Mouse (Mus musculus): Measurements from ENCODE around the gene Ift46.
"Not testable (repeated sequence)": the region's sequence is repeated elsewhere in the genome, so short reads cannot be mapped to it uniquely, and the experiment has no call there.

Gene Ift46

DNA sequence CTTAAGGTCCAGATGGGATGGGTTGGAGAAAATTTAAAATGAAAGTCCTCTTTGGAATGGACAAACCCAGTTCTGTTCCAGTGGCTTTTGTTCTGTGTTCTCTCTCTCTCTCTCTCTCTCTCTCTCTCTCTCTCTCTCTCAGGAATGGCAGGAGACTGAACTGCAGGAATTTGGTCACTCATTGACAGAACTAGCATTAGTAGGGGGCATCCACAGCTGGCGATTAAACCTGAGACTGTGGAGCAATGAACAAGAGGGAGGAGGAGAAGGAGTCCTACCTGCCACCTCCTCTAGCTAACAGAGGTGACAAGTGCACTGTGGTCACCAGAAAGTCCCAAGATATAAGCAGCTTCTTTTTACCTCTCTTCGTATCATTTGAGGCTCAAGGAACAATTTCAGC, 31.4 kb upstream of the Ift46 start:
- DNase-seq: no peak

DNA sequence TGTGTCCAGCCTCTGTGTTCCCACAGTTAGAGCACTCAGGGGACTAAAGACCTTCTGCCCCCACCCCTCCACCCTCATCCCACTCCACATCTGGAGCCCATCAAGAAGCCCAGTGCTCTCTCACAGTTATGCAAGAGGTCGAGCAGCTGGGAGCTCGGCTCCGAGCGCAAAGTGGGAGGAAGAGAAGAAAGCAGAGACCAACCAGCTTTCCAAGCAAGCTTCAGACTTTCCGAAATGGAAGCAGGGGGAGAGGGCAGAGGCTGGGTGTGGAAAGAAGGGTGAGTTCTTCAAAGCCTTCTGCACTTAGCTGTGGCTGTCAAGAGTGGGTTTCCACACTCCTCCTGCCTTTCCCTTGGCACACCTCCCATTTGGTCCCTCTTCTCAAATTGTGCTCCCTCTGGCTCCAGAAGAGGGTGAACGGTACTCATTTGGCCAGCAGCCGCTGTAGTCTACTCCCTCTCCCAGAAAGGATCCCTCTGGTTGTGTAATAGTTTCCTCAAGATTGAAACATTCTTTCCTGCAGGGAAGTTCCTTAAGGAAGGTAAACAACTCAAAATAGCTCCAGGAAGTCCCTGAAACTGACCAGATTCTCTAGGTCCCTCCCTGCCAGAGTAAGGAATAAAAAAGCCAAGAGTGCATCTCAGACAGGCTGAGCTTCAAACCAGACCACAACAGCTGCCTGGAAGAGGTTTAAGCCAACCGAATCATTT, 30.3 kb upstream of the Ift46 start:
- no peak for DNase-seq

- DNase-seq: no peak
These were observed 27.0 kb upstream of the Ift46 start for GRCm38 (mm10) chr9:44740663-44741192.

DNA sequence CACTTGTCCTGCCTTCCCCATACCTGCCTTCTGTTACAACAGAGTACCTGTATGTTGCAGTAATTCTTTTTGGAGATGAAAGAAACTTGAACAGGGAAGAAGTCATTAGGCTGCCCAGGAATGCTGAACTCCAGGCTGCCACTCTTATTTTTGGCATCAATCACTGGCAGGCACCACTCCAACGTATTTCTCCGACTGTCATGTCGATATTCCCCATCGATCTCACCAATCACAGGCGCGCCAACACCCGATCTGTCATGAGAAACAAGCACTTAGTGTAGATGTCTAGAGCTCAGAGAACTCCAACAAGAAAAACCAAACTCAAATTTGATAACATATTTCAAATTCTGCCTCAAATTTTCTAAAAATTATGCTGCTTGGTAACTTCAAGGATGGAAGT, 22.3 kb upstream of the Ift46 start:
- no peak for DNase-seq

- no peak for DNase-seq
These were observed 21.0 kb upstream of the Ift46 start for GRCm38 (mm10) chr9:44746666-44747065.

- no peak for DNase-seq
These were observed 20.4 kb upstream of the Ift46 start for GRCm38 (mm10) chr9:44747341-44747740.

- no peak for DNase-seq
These were observed 19.2 kb upstream of the Ift46 start for GRCm38 (mm10) chr9:44748473-44748872.

GRCm38 (mm10) chr9:44760873-44761272, 6.8 kb upstream of the Ift46 start:
- DNase-seq: no peak

DNA sequence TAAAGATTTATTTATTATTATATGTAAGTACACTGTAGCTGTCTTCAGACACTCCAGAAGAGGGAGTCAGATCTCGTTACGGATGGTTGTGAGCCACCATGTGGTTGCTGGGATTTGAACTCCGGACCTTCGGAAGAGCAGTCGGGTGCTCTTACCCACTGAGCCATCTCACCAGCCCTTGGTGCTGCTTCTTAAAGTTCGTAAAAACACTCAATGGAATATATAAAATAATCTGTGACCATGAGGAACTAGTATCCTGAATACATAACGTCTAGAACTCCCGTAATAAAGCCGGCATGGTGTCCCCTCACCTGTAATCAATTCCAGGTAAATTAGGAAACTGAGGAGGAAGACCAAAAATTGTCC, 304 bp downstream of the Ift46 start:
- not testable (repeated sequence) for DNase-seq

DNA sequence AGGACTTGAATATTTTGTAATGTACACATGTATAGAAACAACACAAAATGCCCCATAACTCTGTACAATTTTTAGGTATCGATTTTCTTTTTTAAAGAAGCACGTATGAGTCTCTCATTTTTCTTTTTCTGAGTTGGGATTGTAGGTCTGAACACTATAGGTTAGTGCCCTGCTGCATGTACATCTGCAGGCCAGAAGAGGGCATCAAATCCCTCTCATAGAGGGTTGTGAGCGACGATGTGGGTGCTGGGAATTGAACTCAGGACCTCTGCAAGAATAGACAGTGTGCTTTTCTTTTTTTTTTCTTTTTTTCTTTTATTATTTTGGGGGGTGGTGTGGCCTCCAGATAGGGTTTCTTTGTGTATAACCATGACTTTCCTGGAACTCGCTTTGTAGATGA, 3.7 kb downstream of the Ift46 start:
- DNase-seq: no peak

DNA sequence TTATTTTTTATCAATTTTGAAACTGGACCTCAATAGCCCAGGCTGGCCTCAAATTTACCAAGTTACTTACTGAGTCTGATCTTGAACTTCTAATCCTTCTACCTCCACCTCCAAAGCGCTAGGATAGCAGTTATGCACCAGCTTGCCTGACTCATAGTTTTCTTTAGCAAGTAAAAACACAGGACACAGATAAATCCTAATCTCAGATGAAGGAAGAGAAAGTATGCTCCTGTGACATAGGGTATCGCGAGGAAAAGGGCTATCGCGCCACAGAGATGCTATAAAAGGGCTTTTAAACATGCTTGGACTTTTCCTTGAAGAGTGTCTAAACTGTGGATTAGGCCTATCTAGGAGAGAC, 4.7 kb downstream of the Ift46 start:
- no peak for DNase-seq

DNA sequence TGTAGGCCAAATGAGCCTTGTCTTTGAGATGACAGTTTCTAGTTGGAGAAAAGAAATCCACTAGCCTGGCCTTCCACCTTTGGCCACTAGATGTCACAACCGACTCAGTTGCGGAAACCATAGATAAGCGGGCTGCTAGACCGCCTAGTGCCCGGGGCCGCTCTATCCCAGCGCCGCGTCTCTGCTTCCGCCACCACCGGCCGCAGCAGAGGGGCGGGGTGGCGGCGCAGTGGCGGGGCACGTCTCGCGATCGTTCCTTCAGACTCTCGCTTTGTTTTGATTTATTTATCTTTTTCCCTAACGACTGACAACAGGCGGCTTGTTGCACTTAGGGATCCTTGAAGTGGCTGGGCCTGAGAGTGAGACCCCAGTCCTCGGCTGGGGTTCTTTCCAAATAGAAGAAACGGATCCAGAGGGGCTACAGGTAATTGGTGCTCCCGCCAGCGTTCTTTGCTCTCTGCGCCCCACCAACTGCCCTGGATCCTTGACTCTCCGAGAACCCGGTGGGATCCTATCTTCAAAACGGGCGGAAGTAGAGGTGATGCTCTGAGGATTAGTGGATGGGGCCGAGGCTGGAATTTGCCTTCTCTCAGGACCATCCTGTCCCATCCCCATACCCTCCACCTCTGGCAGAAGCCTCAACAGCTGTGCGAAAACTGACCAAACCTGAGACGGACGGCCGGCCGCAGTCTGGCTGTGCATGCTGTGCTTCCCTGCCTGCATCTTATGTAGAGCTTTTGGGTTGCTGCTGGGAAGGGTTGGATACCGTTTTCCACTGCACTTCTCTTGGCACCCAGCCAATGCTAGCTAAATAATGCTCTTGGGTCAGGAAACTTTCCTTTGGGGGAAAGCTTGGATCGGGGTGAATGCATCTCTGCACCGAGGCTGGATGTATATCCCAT, 5.3 kb downstream of the Ift46 start:
- peak; percentile 88 for DNase-seq

DNA sequence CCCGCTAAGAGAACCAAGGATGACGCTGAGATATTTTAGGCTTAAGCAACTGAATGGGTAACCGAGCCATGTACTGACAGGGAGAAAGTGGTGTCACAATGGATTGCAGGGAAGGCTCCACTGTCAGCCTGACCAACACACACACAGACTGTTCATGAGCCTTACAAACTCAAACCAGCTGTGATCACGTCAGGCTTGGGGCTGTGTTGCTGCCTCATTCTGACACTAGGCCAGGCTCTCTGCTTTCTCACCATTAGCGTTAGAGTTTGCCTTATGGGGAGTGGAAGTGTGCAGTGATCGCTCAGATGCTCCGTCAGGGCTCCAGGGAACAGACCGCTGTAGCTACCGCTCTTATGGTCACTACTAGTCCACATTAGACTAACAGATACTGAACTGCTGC, 25.1 kb downstream of the Ift46 start:
- no peak for DNase-seq

GRCm38 (mm10) chr9:44798298-44798697, 30.6 kb downstream of the Ift46 start:
- peak; percentile 32 for DNase-seq

DNA sequence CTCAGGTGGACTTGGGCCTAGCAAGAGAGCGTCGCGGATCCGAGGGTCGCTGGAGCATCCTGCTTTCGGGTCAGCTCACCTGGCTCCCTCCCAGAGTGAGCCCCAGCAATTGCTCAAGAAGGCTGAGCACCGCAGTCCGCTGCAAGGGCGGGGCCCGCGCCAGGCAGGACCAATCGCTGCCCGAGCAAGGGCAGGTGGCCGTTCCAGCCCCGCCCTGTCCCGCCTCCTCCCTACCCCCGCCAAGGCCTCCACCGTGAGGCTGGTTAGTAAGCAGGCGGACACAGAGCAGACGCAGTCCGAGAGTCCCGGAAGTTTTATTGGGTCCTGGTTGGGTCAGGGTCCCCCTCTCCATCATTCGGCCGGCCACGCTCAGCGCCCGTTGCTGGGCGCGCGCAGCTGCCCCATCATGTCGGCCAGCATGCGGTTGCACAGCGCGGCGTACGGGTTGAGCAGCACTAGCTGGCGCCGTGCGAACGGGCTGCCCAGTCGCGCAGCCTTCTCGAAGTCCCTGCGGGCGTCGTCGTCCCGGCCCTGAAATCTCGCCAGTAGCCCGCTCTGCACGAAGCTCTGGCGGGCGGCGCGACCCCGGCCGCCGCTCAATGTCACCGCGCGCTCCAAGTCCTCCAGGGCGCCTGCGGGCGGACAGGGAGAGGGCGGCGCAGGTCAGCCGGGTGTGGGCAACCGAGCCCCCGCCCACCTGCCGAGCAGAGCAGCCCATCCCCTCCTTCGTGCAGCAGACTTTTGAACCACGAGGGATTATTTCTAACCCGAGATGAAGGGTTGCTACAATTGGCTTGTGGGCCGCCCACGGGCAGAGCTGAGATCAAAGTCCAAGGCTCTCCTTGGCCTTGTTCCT, 31.6 kb downstream of the Ift46 start, which contains the start of gene Tmem25:
Tmem25 (minus strand) TSS at position 206 of the 856 bp plus-strand sequence.
- peak; percentile 92 for DNase-seq

- DNase-seq: no peak
These were observed 32.2 kb downstream of the Ift46 start for GRCm38 (mm10) chr9:44799958-44800324.

GRCm38 (mm10) chr9:44801669-44802068, 34.0 kb downstream of the Ift46 start:
- DNase-seq: no peak

- DNase-seq: no peak
These were observed 35.2 kb downstream of the Ift46 start, which contains the start of gene Ttc36 for GRCm38 (mm10) chr9:44802808-44803450. Gene Ttc36 (minus strand): TSS chr9:44803072.

- no peak for DNase-seq
These were observed 37.0 kb downstream of the Ift46 start for GRCm38 (mm10) chr9:44804678-44805077.

DNA sequence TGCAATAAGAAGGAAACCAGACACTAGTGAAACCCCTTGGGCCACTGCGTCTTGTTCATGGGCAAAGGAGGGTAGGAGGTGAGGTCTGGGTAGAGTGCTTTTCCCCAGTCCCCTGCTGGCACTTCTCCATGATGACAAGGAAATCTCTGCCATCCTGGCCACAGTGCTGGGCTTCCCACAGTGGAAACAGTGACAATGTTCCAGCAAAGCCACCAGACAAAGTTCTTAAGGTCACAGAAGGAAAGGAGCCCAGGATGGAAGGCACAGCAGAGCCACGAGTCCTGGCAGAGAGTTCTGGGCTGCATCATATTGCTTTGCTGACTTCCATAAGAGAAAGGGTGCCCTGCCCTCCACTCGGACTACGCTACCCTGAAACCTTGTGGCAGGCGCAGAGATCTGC, 37.8 kb downstream of the Ift46 start:
- DNase-seq: no peak

- DNase-seq: no peak
These were observed 39.4 kb downstream of the Ift46 start for GRCm38 (mm10) chr9:44807141-44807540.

DNA sequence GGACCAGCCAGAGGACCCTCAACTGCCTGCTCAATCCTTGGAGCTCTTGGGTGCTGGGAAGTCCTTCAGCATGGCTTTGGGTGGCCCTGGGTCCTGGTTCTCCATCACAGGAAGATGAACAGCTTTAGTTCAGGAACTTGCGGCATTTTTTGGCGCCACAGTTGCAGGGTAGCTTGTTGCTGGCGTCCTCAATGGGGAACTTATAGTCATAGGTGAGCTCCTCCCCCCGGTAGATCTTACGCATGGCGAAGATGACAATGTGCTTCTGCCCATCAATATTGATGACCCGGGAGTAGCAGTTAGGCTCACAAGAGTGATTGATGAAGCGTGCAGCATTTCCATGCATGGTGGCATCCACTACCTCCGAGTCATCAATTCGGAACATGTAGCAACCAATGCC, 40.1 kb downstream of the Ift46 start:
- no peak for DNase-seq

GRCm38 (mm10) chr9:44810316-44810715, 42.6 kb downstream of the Ift46 start:
- no peak for DNase-seq
